Mouse (Mus musculus): ENCODE data around the gene Ccdc60. TPM values are rescaled to one million over a fixed set of nuclear protein-coding genes. Genes with fewer than 3 reads are reported as not detected.

The Ccdc60 gene
- polyA plus RNA-seq, 1 experiment from 2014 or later: 3.7 TPM

DNA sequence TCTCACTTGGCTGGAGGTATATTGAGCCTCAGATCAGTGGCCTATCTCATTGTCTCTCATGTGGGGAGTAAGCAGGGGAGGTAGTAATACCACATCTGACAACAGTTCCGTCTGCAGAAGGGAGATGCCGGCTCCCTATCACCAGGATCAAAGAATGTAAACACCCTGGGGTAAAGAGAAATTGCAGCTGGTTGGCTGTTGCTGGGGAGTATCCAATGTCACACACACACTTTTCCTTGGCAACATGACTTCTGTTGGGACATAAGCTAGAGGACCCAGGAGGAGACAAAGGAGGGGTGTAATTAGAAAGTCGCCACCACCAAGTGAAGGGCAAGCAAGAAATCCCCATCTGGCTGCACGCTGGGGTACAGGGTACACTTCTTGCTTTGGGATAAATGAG, 172.7 kb downstream of the Ccdc60 start:
- H3K9me3 ChIP-seq (replicated peaks): no peaks in the 10 kb centered on the region
- H3K4me3 ChIP-seq (replicated peaks): no peak overlapping the region
- ATAC-seq (ENCODE audit: insufficient number of reproducible peaks, low FRiP score, low TSS enrichment, low read depth): no peak
- no peak overlapping the region for H3K27ac ChIP-seq (replicated peaks)
- H3K9ac ChIP-seq: no peak overlapping the region
- H3K27me3 ChIP-seq: no peaks in the 10 kb centered on the region
- H3K4me2 ChIP-seq (replicated peaks): no peak overlapping the region
- WGBS: 35% methylated on average over 4 of the region's 4 CpGs
- H3K36me3 ChIP-seq: no peaks in the 10 kb centered on the region
- 0 out of 2 replicates have a peak, but pooled peaks cover 9% of the 10 kb centered on the region for H3K4me1 ChIP-seq

GRCm38 (mm10) chr5:116115071-116115834, 173.5 kb downstream of the Ccdc60 start:
- H3K36me3 ChIP-seq: no peaks in the 10 kb centered on the region
- no peak for ATAC-seq (ENCODE audit: insufficient number of reproducible peaks, low FRiP score, low TSS enrichment, low read depth)
- no peak overlapping the region for H3K4me2 ChIP-seq (replicated peaks)
- H3K9me3 ChIP-seq (replicated peaks): no peaks in the 10 kb centered on the region
- 49% methylated on average over 14 of the region's 14 CpGs for WGBS
- no peak overlapping the region for H3K4me3 ChIP-seq (replicated peaks)
- H3K27ac ChIP-seq (replicated peaks): no peak overlapping the region
- H3K4me1 ChIP-seq: 0 out of 2 replicates have a peak, but pooled peaks cover 9% of the 10 kb centered on the region
- H3K9ac ChIP-seq: no peak overlapping the region
- H3K27me3 ChIP-seq: no peaks in the 10 kb centered on the region

DNA sequence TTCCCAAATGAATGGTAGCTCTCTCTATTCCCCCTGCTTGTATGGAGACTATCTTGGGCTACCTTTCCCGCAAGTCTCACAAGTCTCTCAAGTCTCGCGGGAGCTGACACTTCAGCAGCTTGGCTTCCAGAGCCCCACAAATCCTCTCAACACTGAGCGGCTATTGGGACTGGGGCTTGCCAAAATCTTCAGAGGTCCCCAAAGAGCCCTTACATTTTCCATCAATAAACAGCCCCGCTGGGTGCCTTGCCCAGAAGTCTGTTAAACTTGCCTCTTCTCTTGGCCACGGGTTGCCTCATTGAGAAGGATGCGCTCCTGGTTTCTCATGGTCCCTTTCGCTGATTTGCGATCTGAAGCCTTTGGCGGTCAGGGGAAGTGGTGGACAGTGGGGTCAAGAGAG, 180.1 kb downstream of the Ccdc60 start:
- no peak overlapping the region for H3K9ac ChIP-seq
- H3K4me3 ChIP-seq (replicated peaks): no peak overlapping the region
- 88% methylated on average over 10 of the region's 10 CpGs for WGBS
- ATAC-seq (ENCODE audit: insufficient number of reproducible peaks, low FRiP score, low TSS enrichment, low read depth): no peak
- no peaks in the 10 kb centered on the region for H3K4me1 ChIP-seq
- no peak overlapping the region for H3K27ac ChIP-seq (replicated peaks)
- no peaks in the 10 kb centered on the region for H3K36me3 ChIP-seq
- no peak overlapping the region for H3K4me2 ChIP-seq (replicated peaks)
- no peaks in the 10 kb centered on the region for H3K27me3 ChIP-seq
- H3K9me3 ChIP-seq (replicated peaks): no peaks in the 10 kb centered on the region

- Histone ChIP-seq H3K9ac (no peak overlapping the region), H3K9me3 (replicated peaks) (no peaks in the 10 kb centered on the region), H3K4me1 (no peaks in the 10 kb centered on the region), H3K4me2 (replicated peaks) (no peak overlapping the region), H3K36me3 (no peaks in the 10 kb centered on the region), H3K4me3 (replicated peaks) (no peak overlapping the region), H3K27me3 (peaks cover 24% of the 10 kb centered on the region), H3K27ac (replicated peaks) (no peak overlapping the region)
- 86% methylated on average over 6 of the region's 6 CpGs for whole genome bisulfite sequencing
- no peak for ATAC-seq (ENCODE audit: insufficient number of reproducible peaks, low FRiP score, low TSS enrichment, low read depth)
Observed at GRCm38 (mm10) chr5:116084231-116084630, 204.6 kb downstream of the Ccdc60 start.

DNA sequence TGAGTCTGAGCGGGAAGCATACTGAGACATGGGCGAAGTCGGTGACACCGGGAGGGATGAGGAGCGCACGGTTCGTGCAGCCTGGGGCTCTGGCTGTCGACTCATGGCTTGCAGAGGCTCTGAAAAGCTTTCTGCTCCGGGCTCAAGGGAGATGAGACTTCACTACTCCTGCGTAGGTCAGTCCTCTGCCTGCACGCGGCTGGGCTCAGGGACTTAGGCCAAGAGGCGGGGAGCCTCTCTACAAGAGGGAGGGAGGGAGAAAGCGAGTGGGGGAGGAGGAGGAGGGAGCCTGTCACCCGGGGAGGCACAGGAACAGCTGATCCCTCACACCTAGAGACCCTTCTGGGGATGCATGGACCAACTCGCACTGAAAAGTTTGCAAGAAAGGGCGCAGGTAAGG, 205.7 kb downstream of the Ccdc60 start, which contains the start of gene Tmem233:
Tmem233 (minus strand) TSS at position 164 of the 400 bp plus-strand sequence.
- WGBS: 10% methylated on average over 17 of the region's 17 CpGs
- Histone ChIP-seq H3K4me3 (replicated peaks) (no peak within 1 kb of the TSS), H3K27ac (replicated peaks) (no peak within 1 kb of the TSS), H3K36me3 (no peaks in the 10 kb centered on the region), H3K4me1 (no peaks in the 10 kb centered on the region), H3K4me2 (replicated peaks) (no peak within 1 kb of the TSS), H3K9me3 (replicated peaks) (no peaks in the 10 kb centered on the region), H3K27me3 (peaks cover 24% of the 10 kb centered on the region), H3K9ac (no peak within 1 kb of the TSS)
- no peak for ATAC-seq (ENCODE audit: insufficient number of reproducible peaks, low FRiP score, low TSS enrichment, low read depth)

DNA sequence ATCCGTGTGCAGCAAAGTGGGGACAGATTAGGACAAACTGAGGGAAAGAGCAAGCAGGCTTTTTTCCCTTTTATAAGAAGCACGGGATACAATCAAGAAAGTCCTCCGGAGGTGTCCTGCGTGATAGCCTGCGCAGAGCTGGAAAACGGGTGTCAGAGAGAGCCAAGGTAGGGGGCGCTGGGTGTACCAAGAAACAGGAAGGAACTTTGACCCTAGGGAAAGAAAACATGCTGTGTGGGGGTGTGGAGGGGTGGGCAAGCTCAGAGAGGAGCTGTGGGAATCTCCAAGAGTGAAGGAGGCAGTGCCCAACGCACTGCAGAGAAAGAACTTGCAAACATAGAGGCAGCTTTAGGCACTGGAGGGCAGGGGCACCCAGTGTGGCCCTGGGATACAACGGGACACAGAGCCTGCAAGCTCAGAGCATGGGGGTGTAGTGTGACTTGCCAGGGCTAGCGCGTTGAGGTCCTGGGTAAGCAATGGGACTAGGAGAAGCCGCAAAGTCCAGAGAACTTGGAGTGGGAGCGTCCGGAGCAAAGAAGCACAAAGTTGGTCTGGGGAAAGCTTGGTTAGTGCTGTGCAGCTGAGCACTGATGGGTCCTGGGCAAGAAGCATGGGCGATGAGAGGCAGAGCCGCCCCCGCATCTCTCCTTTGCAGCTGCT, 206.4 kb downstream of the Ccdc60 start:
- no peak overlapping the region for H3K9ac ChIP-seq
- no peak overlapping the region for H3K27ac ChIP-seq (replicated peaks)
- no peak overlapping the region for H3K4me3 ChIP-seq (replicated peaks)
- H3K27me3 ChIP-seq: peaks cover 24% of the 10 kb centered on the region
- no peaks in the 10 kb centered on the region for H3K9me3 ChIP-seq (replicated peaks)
- WGBS: 31% methylated on average over 17 of the region's 17 CpGs
- ATAC-seq (ENCODE audit: insufficient number of reproducible peaks, low FRiP score, low TSS enrichment, low read depth): no peak
- no peaks in the 10 kb centered on the region for H3K36me3 ChIP-seq
- H3K4me2 ChIP-seq (replicated peaks): no peak overlapping the region
- H3K4me1 ChIP-seq: no peaks in the 10 kb centered on the region

GRCm38 (mm10) chr5:116081616-116082015, 207.2 kb downstream of the Ccdc60 start:
- no peak overlapping the region for H3K4me3 ChIP-seq (replicated peaks)
- no peaks in the 10 kb centered on the region for H3K9me3 ChIP-seq (replicated peaks)
- peaks cover 24% of the 10 kb centered on the region for H3K27me3 ChIP-seq
- H3K27ac ChIP-seq (replicated peaks): no peak overlapping the region
- no peaks in the 10 kb centered on the region for H3K4me1 ChIP-seq
- no peak for ATAC-seq (ENCODE audit: insufficient number of reproducible peaks, low FRiP score, low TSS enrichment, low read depth)
- 69% methylated on average over 7 of the region's 7 CpGs for WGBS
- no peak overlapping the region for H3K9ac ChIP-seq
- no peak overlapping the region for H3K4me2 ChIP-seq (replicated peaks)
- no peaks in the 10 kb centered on the region for H3K36me3 ChIP-seq

- Histone ChIP-seq H3K27me3 (peaks cover 24% of the 10 kb centered on the region), H3K4me1 (no peaks in the 10 kb centered on the region), H3K9ac (no peak overlapping the region), H3K27ac (replicated peaks) (no peak overlapping the region), H3K4me3 (replicated peaks) (no peak overlapping the region), H3K36me3 (no peaks in the 10 kb centered on the region), H3K9me3 (replicated peaks) (no peaks in the 10 kb centered on the region), H3K4me2 (replicated peaks) (no peak overlapping the region)
- WGBS: 54% methylated on average over 6 of the region's 6 CpGs
- ATAC-seq (ENCODE audit: insufficient number of reproducible peaks, low FRiP score, low TSS enrichment, low read depth): no peak
Observed at GRCm38 (mm10) chr5:116080736-116081135, 208.0 kb downstream of the Ccdc60 start.

Other genes starting within 250 kb of the Ccdc60 start
- gene Tmem233, start 205.7 kb downstream of the Ccdc60 start, polyA plus RNA-seq (2015; fragmentation: Nextera tagmentation; extraction: Ambion mirVana): 0.07 TPM in 1 of 2 replicates, not detected in the other
- 22.2 and 25.0 TPM in 2 replicates for gene Hspb8, start 133.9 kb upstream of the Ccdc60 start, polyA plus RNA-seq (2015; fragmentation: Nextera tagmentation; extraction: Ambion mirVana)

Data from embryonic facial prominence, embryonic 15.5 days (tissue).